Mouse (Mus musculus) forebrain, embryonic 14.5 days (tissue): ENCODE data around the gene Hs3st3b1. TPM values are rescaled to one million over a fixed set of nuclear protein-coding genes. Genes with fewer than 3 reads are reported as not detected.
A peak's percentile ranks its signal among the peaks of the same experiment; 100 is the strongest.

Source experiments
- ATAC-seq: fragments of 200-750 bp; cut with Nextera tagmentation; 2 replicates; pipeline ENCODE4 v1.8.0; 2017; ENCODE audit warnings: mild to moderate bottlenecking, moderate library complexity
- DNase-seq: peaks from one replicate; pipeline ENCODE4 v3.0.0-alpha.2; 2015; ENCODE audit warnings: low spot score
- H3K27ac ChIP-seq: fragments of 300-500 bp; sonication (generic); 2 replicates; pipeline ENCODE4 v1.5.1; 2014; ENCODE audit warnings: low read depth, mild to moderate bottlenecking, control low read depth, low read length, moderate library complexity
- H3K27me3 ChIP-seq: fragments of 300-500 bp; sonication (generic); replicated peaks from 2 replicates; pipeline ENCODE4 v1.6.1; 2014; ENCODE audit warnings: low read length, control low read depth, mixed read lengths; ENCODE audit not compliant: control insufficient read depth, insufficient read depth
- H3K36me3 ChIP-seq: fragments of 300-500 bp; sonication (generic); 2 replicates; pipeline ENCODE4 v1.6.1; 2014; ENCODE audit warnings: low read length, control low read depth; ENCODE audit not compliant: control insufficient read depth, insufficient read depth
- H3K4me1 ChIP-seq: fragments of 300-500 bp; sonication (generic); 2 replicates; pipeline ENCODE4 v1.6.1; 2014; ENCODE audit warnings: antibody characterized with exemption, low read length, control low read depth; ENCODE audit not compliant: control insufficient read depth, insufficient read depth
- H3K4me2 ChIP-seq: fragments of 300-500 bp; sonication (generic); 2 replicates; pipeline ENCODE4 v1.6.1; 2014; ENCODE audit warnings: mild to moderate bottlenecking, control low read depth, low read length
- H3K4me3 ChIP-seq: fragments of 300-500 bp; sonication (generic); 2 replicates; pipeline ENCODE4 v1.5.1; 2014; ENCODE audit warnings: low read depth, low read length, control low read depth
- H3K9ac ChIP-seq: fragments of 300-500 bp; sonication (generic); 2 replicates; pipeline ENCODE4 v1.6.1; 2014; ENCODE audit warnings: mild to moderate bottlenecking, low read length, control low read depth, moderate library complexity
- H3K9me3 ChIP-seq: fragments of 300-500 bp; sonication (generic); replicated peaks from 2 replicates; pipeline ENCODE4 v1.6.1; 2016; ENCODE audit warnings: low read length, control low read depth, mixed read lengths; ENCODE audit not compliant: control insufficient read depth
- WGBS: fragments of 180-500 bp; shearing (Covaris S2); extraction: QIAGEN DNeasy Blood & Tissue Kit; methylation state at CpG from one replicate; pipeline ENCODE4 v1.1.7; 2014; 5-methylcytosine and 5-hydroxymethylcytosine counted together
- polyA plus RNA-seq: library from polyadenylated mRNA; unstranded; fragments of >200 nt; fragmentation: Nextera tagmentation; extraction: Ambion mirVana; gene quantifications from 2 replicates; pipeline ENCODE4 v1.2.1, GENCODE M21; 2014

The Hs3st3b1 gene
- polyA plus RNA-seq, 1 experiment from 2014 or later, result 3.3 TPM

DNA sequence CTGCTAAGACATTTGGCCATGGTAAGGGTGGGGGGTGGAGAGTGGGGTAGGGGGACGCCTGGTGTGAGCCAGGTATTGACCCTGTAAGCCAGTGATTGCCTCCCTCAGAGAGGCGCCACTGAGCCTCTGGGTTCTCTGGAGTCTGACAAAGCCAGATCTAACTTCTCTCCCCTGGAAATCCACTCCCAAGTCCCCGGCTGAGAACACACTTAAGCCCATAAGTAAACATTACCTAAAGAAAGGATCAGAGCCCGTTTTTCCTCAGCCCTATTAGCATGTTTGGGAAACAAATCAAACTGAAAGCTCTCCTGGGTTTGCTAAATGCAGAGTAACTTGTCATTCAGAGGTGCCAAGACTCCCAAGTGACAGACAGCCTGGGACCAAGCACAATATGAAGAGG lies 17.3 kb downstream of the Hs3st3b1 start:
- no peak for ATAC-seq
- H3K4me1 ChIP-seq, result no peaks in the 10 kb centered on the region
- WGBS, result 31% methylated on average over 4 of the region's 4 CpGs

GRCm38 (mm10) chr11:63898509-63899168 lies 23.5 kb downstream of the Hs3st3b1 start:
- 0 out of 2 replicates have a peak, but pooled peaks cover 2% of the 10 kb centered on the region for H3K4me1 ChIP-seq
- ATAC-seq, result peak; percentile 88
- H3K36me3 ChIP-seq, result no peaks in the 10 kb centered on the region
- no peaks in the 10 kb centered on the region for H3K9me3 ChIP-seq
- H3K27ac ChIP-seq, result no peak overlapping the region; the same call in 1 of the 2 replicates
- no peaks in the 10 kb centered on the region for H3K27me3 ChIP-seq
- no peak overlapping the region for H3K9ac ChIP-seq
- WGBS, result 2% methylated on average over 9 of the region's 9 CpGs
- no peak overlapping the region for H3K4me3 ChIP-seq
- 0 out of 2 replicates have a peak overlapping the region, but pooled peaks have one; percentile 3 for H3K4me2 ChIP-seq
- DNase-seq, result peak; percentile 61

More for the DNA sequence above, 17.3 kb downstream of the Hs3st3b1 start:
- no peak for DNase-seq
- Histone ChIP-seq H3K36me3 (no peaks in the 10 kb centered on the region), H3K4me2 (no peak overlapping the region), H3K27ac (no peak overlapping the region), H3K4me3 (no peak overlapping the region), H3K9me3 (no peaks in the 10 kb centered on the region), H3K9ac (no peak overlapping the region), H3K27me3 (0 out of 2 replicates have a peak, but pooled peaks cover 3% of the 10 kb centered on the region)

- DNase-seq (no peak), ATAC-seq (no peak)
- 0 out of 2 replicates have a peak overlapping the region, but pooled peaks have one; percentile 3 for H3K4me2 ChIP-seq
- no peak overlapping the region for H3K4me3 ChIP-seq
- H3K4me1 ChIP-seq, result 0 out of 2 replicates have a peak, but pooled peaks cover 2% of the 10 kb centered on the region
- no peaks in the 10 kb centered on the region for H3K9me3 ChIP-seq
- H3K36me3 ChIP-seq, result no peaks in the 10 kb centered on the region
- H3K27ac ChIP-seq, result no peak overlapping the region; the same call in 1 of the 2 replicates
- WGBS, result 28% methylated on average over 13 of the region's 13 CpGs
- no peak overlapping the region for H3K9ac ChIP-seq
- H3K27me3 ChIP-seq, result 0 out of 2 replicates have a peak, but pooled peaks cover 3% of the 10 kb centered on the region
Observed at GRCm38 (mm10) chr11:63897856-63898508, 24.1 kb downstream of the Hs3st3b1 start.

DNA sequence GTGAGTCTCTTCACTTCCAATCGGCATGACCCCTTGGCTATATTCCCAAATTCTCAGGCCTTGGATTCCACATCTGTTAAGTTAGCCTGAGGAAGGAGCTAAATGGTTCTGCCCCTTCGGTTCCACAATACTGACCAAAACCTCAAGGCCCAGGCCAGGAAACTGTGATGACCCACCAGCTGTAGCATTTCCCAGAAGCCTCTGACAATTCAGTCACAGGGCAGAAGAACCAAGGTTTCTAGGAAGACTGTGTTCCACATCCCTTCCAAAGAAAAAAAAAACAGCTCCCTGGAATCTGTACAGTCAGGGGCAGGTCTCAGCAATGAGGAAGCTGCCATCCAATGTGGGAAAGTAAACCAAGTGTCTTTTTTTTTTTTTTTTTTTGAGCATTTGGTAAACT lies 25.1 kb downstream of the Hs3st3b1 start:
- Histone ChIP-seq H3K4me2 (no peak overlapping the region), H3K4me1 (0 out of 2 replicates have a peak, but pooled peaks cover 2% of the 10 kb centered on the region), H3K9ac (no peak overlapping the region), H3K27ac (no peak overlapping the region), H3K4me3 (no peak overlapping the region), H3K9me3 (no peaks in the 10 kb centered on the region), H3K36me3 (no peaks in the 10 kb centered on the region), H3K27me3 (0 out of 2 replicates have a peak, but pooled peaks cover 4% of the 10 kb centered on the region)
- DNase-seq (no peak), ATAC-seq (no peak)
- WGBS, result 89% methylated on average over 2 of the region's 2 CpGs

GRCm38 (mm10) chr11:63894188-63894587 lies 27.9 kb downstream of the Hs3st3b1 start:
- H3K27ac ChIP-seq, result no peak overlapping the region
- no peaks in the 10 kb centered on the region for H3K9me3 ChIP-seq
- no peaks in the 10 kb centered on the region for H3K36me3 ChIP-seq
- H3K4me2 ChIP-seq, result no peak overlapping the region
- 59% methylated on average over 6 of the region's 6 CpGs for WGBS
- ATAC-seq, result no peak
- H3K4me3 ChIP-seq, result no peak overlapping the region
- H3K27me3 ChIP-seq, result 0 out of 2 replicates have a peak, but pooled peaks cover 7% of the 10 kb centered on the region
- no peak overlapping the region for H3K9ac ChIP-seq
- 0 out of 2 replicates have a peak, but pooled peaks cover 2% of the 10 kb centered on the region for H3K4me1 ChIP-seq
- no peak for DNase-seq

GRCm38 (mm10) chr11:63893557-63893956 lies 28.5 kb downstream of the Hs3st3b1 start:
- no peaks in the 10 kb centered on the region for H3K36me3 ChIP-seq
- ATAC-seq, result no peak
- no peak overlapping the region for H3K4me2 ChIP-seq
- peaks cover 7% of the 10 kb centered on the region; the same call in 1 of the 2 replicates for H3K27me3 ChIP-seq
- WGBS, result 43% methylated on average over 6 of the region's 6 CpGs
- no peak overlapping the region for H3K27ac ChIP-seq
- H3K4me1 ChIP-seq, result 0 out of 2 replicates have a peak, but pooled peaks cover 2% of the 10 kb centered on the region
- no peaks in the 10 kb centered on the region for H3K9me3 ChIP-seq
- H3K9ac ChIP-seq, result no peak overlapping the region
- H3K4me3 ChIP-seq, result no peak overlapping the region
- DNase-seq, result no peak

GRCm38 (mm10) chr11:63891479-63892020 lies 30.5 kb downstream of the Hs3st3b1 start:
- ATAC-seq (no peak), DNase-seq (no peak)
- Histone ChIP-seq H3K9ac (no peak overlapping the region), H3K4me2 (no peak overlapping the region), H3K9me3 (no peaks in the 10 kb centered on the region), H3K4me1 (no peaks in the 10 kb centered on the region), H3K27me3 (peaks cover 16% of the 10 kb centered on the region; the same call in 1 of the 2 replicates), H3K36me3 (no peaks in the 10 kb centered on the region), H3K4me3 (no peak overlapping the region), H3K27ac (no peak overlapping the region)
- 49% methylated on average over 7 of the region's 7 CpGs for WGBS

DNA sequence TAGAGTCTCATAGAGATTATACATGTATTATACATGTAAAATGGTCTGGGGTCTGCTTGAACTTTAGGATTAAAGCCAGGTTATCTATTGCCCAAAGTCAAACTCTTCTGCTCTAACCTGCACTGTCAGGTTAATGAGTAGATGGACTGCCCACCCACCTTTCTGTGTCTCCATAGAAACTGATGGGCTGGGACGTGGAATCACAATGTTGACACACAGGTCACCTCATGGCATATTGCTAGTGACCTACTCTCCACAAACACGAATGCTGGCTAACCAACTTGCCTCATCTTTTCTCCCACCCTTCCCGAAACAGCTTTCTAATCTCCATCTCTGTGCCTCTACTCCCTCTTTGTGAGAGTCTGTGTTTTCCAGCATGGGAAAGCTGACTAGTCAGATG lies 38.7 kb downstream of the Hs3st3b1 start:
- DNase-seq (no peak), ATAC-seq (no peak)
- H3K9me3 ChIP-seq, result no peaks in the 10 kb centered on the region
- no peaks in the 10 kb centered on the region for H3K36me3 ChIP-seq
- no peak overlapping the region for H3K4me2 ChIP-seq
- WGBS, result 91% methylated on average over 3 of the region's 3 CpGs
- no peak overlapping the region for H3K9ac ChIP-seq
- H3K4me1 ChIP-seq, result no peaks in the 10 kb centered on the region
- H3K4me3 ChIP-seq, result no peak overlapping the region
- peaks cover 7% of the 10 kb centered on the region; the same call in 1 of the 2 replicates for H3K27me3 ChIP-seq
- H3K27ac ChIP-seq, result no peak overlapping the region
